Mouse (Mus musculus) CH12.LX (cell line): ENCODE measurements around the gene Cnn3. TPM values are rescaled to one million over a fixed set of nuclear protein-coding genes. Genes with fewer than 3 reads are reported as not detected.

Experiments used
- DNase-seq: peaks from one replicate; pipeline ENCODE4 v3.0.0-alpha.2; 2013; ENCODE audit errors: extremely low read depth
- H3K27ac ChIP-seq: 2 replicates; pipeline ENCODE4 v1.5.1; 2012; ENCODE audit warnings: low read depth, mild to moderate bottlenecking, control low read depth, moderate library complexity; ENCODE audit not compliant: insufficient read depth
- H3K27me3 ChIP-seq: replicated peaks from 2 replicates; pipeline ENCODE3; 2012; ENCODE audit warnings: inconsistent platforms
- H3K36me3 ChIP-seq, 2 experiments: replicated peaks in 1 of 2; 2 replicates each; pipeline versions ENCODE3 to v1.6.1; 2012; ENCODE audit warnings: inconsistent platforms in 1 of 2, low read length in 1 of 2, mild to moderate bottlenecking in 1 of 2, mixed read lengths in 1 of 2, moderate library complexity in 1 of 2; ENCODE audit not compliant: control insufficient read depth in 1 of 2, insufficient read depth in 1 of 2
- H3K4me1 ChIP-seq, 2 experiments: 2 replicates each; pipeline ENCODE4 v1.6.1; 2012; ENCODE audit warnings: inconsistent platforms in 1 of 2, moderate library complexity in 1 of 2; ENCODE audit not compliant: insufficient read depth in 2 of 2, control insufficient read depth in 1 of 2
- H3K4me2 ChIP-seq: 2 replicates; pipeline ENCODE4 v1.6.1; 2012; ENCODE audit warnings: low read depth, mild to moderate bottlenecking, control low read depth; ENCODE audit not compliant: poor library complexity, insufficient read depth, severe bottlenecking
- H3K4me3 ChIP-seq, 3 experiments: fragments of 150-350 bp in 1 of 3; sonication (generic) in 1 of 3; replicated peaks in 1 of 3; 2 replicates each; pipeline versions ENCODE3 to v1.5.1; 2011 to 2012; ENCODE audit warnings: low read depth in 2 of 3, low read length in 2 of 3, mild to moderate bottlenecking in 2 of 3, moderate library complexity in 2 of 3, control low read depth in 1 of 3, improper control_type of control experiment in 1 of 3, inconsistent platforms in 1 of 3, mixed read lengths in 1 of 3; ENCODE audit not compliant: poor library complexity in 1 of 3
- H3K79me2 ChIP-seq: replicated peaks from 2 replicates; pipeline ENCODE4 v1.6.1; 2012; ENCODE audit warnings: mild to moderate bottlenecking, moderate library complexity; ENCODE audit not compliant: control insufficient read depth, poor library complexity, insufficient read depth, severe bottlenecking; ENCODE audit errors: extremely low read depth
- H3K9ac ChIP-seq: 2 replicates; pipeline ENCODE4 v1.6.1; 2012; ENCODE audit warnings: low read depth, mild to moderate bottlenecking, control low read depth, moderate library complexity; ENCODE audit not compliant: insufficient read depth
- H3K9me3 ChIP-seq: replicated peaks from 2 replicates; pipeline ENCODE3; 2012; ENCODE audit warnings: low read length, inconsistent platforms, mixed read lengths
- BHLHE40 ChIP-seq: IDR thresholded peaks from 2 replicates; pipeline ENCODE4 v1.6.1; 2011; ENCODE audit warnings: mild to moderate bottlenecking, low read depth, low read length, improper control_type of control experiment
- CHD1 ChIP-seq: IDR thresholded peaks from 2 replicates; pipeline ENCODE4 v1.6.1; 2012; ENCODE audit warnings: low read depth, low read length, improper control_type of control experiment, inconsistent platforms
- ELF1 ChIP-seq: IDR thresholded peaks from 2 replicates; pipeline ENCODE4 v1.6.1; 2014; ENCODE audit warnings: low read depth, mild to moderate bottlenecking, inconsistent platforms, low read length, improper control_type of control experiment
- EP300 ChIP-seq: IDR thresholded peaks from 2 replicates; pipeline ENCODE4 v1.6.1; 2011; ENCODE audit warnings: low read length, improper control_type of control experiment
- ETS1 ChIP-seq: conservative IDR thresholded peaks from 2 replicates; pipeline ENCODE4 v1.6.1; 2012; ENCODE audit warnings: low read depth, mild to moderate bottlenecking, inconsistent platforms, low read length, improper control_type of control experiment, moderate library complexity
- GABPA ChIP-seq: IDR thresholded peaks from 2 replicates; pipeline ENCODE4 v1.6.1; 2012; ENCODE audit warnings: low read depth, low read length, improper control_type of control experiment, inconsistent platforms; ENCODE audit not compliant: insufficient replicate concordance
- HCFC1 ChIP-seq: IDR thresholded peaks from 2 replicates; pipeline ENCODE4 v1.6.1; 2012; ENCODE audit warnings: low read depth, mild to moderate bottlenecking, inconsistent platforms, low read length, improper control_type of control experiment
- IRF4 ChIP-seq: IDR thresholded peaks from 2 replicates; pipeline ENCODE4 v1.6.1; 2014; ENCODE audit warnings: low read depth, mild to moderate bottlenecking, inconsistent platforms, low read length, improper control_type of control experiment
- JUND ChIP-seq: conservative IDR thresholded peaks from 2 replicates; pipeline ENCODE4 v1.6.1; 2011; ENCODE audit warnings: low read depth, low read length, improper control_type of control experiment
- KAT2A ChIP-seq: IDR thresholded peaks from 2 replicates; pipeline ENCODE4 v1.6.1; 2012; ENCODE audit warnings: low read length, improper control_type of control experiment, inconsistent platforms; ENCODE audit not compliant: insufficient replicate concordance
- MAX ChIP-seq: IDR thresholded peaks from 2 replicates; pipeline ENCODE4 v1.6.1; 2011; ENCODE audit warnings: low read length, improper control_type of control experiment
- MAZ ChIP-seq: IDR thresholded peaks from 2 replicates; pipeline ENCODE4 v1.6.1; 2012; ENCODE audit warnings: low read depth, mild to moderate bottlenecking, inconsistent platforms, low read length, improper control_type of control experiment, moderate library complexity
- MXI1 ChIP-seq: IDR thresholded peaks from 2 replicates; pipeline ENCODE4 v1.6.1; 2011; ENCODE audit warnings: mild to moderate bottlenecking, low read depth, low read length, improper control_type of control experiment
- NELFE ChIP-seq: IDR thresholded peaks from 2 replicates; pipeline ENCODE4 v1.6.1; 2011; ENCODE audit warnings: low read depth, low read length, improper control_type of control experiment
- NRF1 ChIP-seq: IDR thresholded peaks from 2 replicates; pipeline ENCODE4 v1.6.1; 2014; ENCODE audit warnings: low read depth, mild to moderate bottlenecking, inconsistent platforms, low read length, improper control_type of control experiment, moderate library complexity
- POLR2A ChIP-seq: IDR thresholded peaks from 2 replicates; pipeline ENCODE4 v1.6.1; 2011; ENCODE audit warnings: low read depth, mild to moderate bottlenecking, improper control_type of control experiment, low read length
- RAD21 ChIP-seq: IDR thresholded peaks from 2 replicates; pipeline ENCODE4 v1.6.1; 2011; ENCODE audit warnings: low read depth, mild to moderate bottlenecking, low read length, improper control_type of control experiment, moderate library complexity
- RCOR1 ChIP-seq: conservative IDR thresholded peaks from 2 replicates; pipeline ENCODE4 v1.6.1; 2012; ENCODE audit warnings: low read depth, mild to moderate bottlenecking, inconsistent platforms, low read length, improper control_type of control experiment
- SMC3 ChIP-seq: IDR thresholded peaks from 2 replicates; pipeline ENCODE4 v1.6.1; 2011; ENCODE audit warnings: low read depth, low read length, improper control_type of control experiment
- TBP ChIP-seq: conservative IDR thresholded peaks from 2 replicates; pipeline ENCODE4 v1.6.1; 2011; ENCODE audit warnings: low read depth, low read length, improper control_type of control experiment
- TCF12 ChIP-seq: IDR thresholded peaks from 2 replicates; pipeline ENCODE4 v1.6.1; 2014; ENCODE audit warnings: low read depth, mild to moderate bottlenecking, inconsistent platforms, low read length, improper control_type of control experiment
- UBTF ChIP-seq: IDR thresholded peaks from 2 replicates; pipeline ENCODE4 v1.6.1; 2012; ENCODE audit warnings: low read depth, mild to moderate bottlenecking, inconsistent platforms, low read length, improper control_type of control experiment, moderate library complexity
- USF1 ChIP-seq: IDR thresholded peaks from 2 replicates; pipeline ENCODE4 v1.6.1; 2014; ENCODE audit warnings: low read depth, mild to moderate bottlenecking, inconsistent platforms, low read length, improper control_type of control experiment
- USF2 ChIP-seq: conservative IDR thresholded peaks from 2 replicates; pipeline ENCODE4 v1.6.1; 2011; ENCODE audit warnings: low read depth, low read length, improper control_type of control experiment
- ZC3H11A ChIP-seq: IDR thresholded peaks from 2 replicates; pipeline ENCODE4 v1.6.1; 2012; ENCODE audit warnings: low read depth, mild to moderate bottlenecking, inconsistent platforms, low read length, improper control_type of control experiment
- ZMIZ1 ChIP-seq: IDR thresholded peaks from 2 replicates; pipeline ENCODE4 v1.6.1; 2012; ENCODE audit warnings: low read depth, mild to moderate bottlenecking, inconsistent platforms, low read length, improper control_type of control experiment
- ZNF384 ChIP-seq: IDR thresholded peaks from 2 replicates; pipeline ENCODE4 v1.6.1; 2012; ENCODE audit warnings: low read depth, low read length, improper control_type of control experiment, inconsistent platforms
- dilution Hi-C: fragments of 300-500 bp; cut with MboI; formaldehyde crosslinking; loops from 2 replicates; pipeline ENCODE4 v1.14.3; 2020; ENCODE audit warnings: low sequenced_read_pairs; ENCODE audit not compliant: extremely low pct_unique_long_range_greater_than_20kb, extremely low pct_ligation_motif_present
- in situ Hi-C: fragments of 300-500 bp; cut with MboI; formaldehyde crosslinking; loops from 3 replicates; pipeline ENCODE4 v1.14.3; 2019; ENCODE audit warnings: low sequenced_read_pairs, low pct_ligation_motif_present, low pct_unique_long_range_greater_than_20kb, mixed read lengths
- polyA plus RNA-seq: library from polyadenylated mRNA; unstranded; fragments of >175 nt; gene quantifications from 2 replicates; pipeline ENCODE4 v1.2.1, GENCODE M21; 2012; ENCODE audit warnings: low read depth; ENCODE audit not compliant: insufficient read length
- total RNA-seq, 2 experiments: library from RNA; depleted of rRNA; stranded (reverse); fragments of 300-350 nt in 1 of 2; fragments of >200 nt in 1 of 2; gene quantifications; 2 replicates each; pipeline ENCODE4 v1.2.3; 2012 to 2014

Gene Cnn3
- total and polyA plus RNA-seq, 3 experiments, result 12.5 to 58.5 (median 46.4) TPM

DNA sequence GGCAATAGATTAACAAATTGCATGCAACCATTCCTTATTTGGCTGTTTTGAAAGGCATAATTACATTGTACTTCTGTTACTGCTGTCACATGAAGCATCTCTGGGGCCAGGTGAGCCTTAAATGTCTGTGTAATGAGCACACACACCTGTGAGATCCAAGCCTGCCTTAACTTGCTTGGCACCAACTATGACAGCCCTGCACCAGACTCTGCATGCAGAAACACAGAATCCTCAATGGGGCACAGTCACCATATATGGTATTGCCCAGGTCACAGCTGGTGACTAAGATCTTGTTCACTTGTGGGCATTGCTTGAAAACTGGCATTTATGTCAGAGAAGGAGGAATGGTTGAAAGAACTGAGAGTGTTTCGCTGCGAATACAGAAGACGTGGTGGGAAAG is 36.5 kb downstream of the Cnn3 start:
- Histone ChIP-seq H3K79me2 (no peaks in the 10 kb centered on the region), H3K27ac (no peak overlapping the region), H3K4me3 (no peak overlapping the region), H3K9ac (no peak overlapping the region), H3K9me3 (no peaks in the 10 kb centered on the region), H3K4me2 (no peak overlapping the region), H3K4me1 (peaks cover 0 to 7% of the 10 kb centered on the region in 2 experiments; a peak in 1 of 4 replicates), H3K36me3 (peaks cover 0 to 10% of the 10 kb centered on the region in 2 experiments), H3K27me3 (no peaks in the 10 kb centered on the region)
- TF ChIP-seq ZC3H11A, result no peak
- no peak for TF ChIP-seq USF2
- no peak for TF ChIP-seq UBTF
- TF ChIP-seq ELF1, result no peak
- TF ChIP-seq NELFE, result no peak
- no peak for TF ChIP-seq POLR2A
- no peak for TF ChIP-seq GABPA
- no peak for TF ChIP-seq MXI1
- TF ChIP-seq ZNF384, result no peak
- TF ChIP-seq ETS1, result no peak
- in situ Hi-C loops, result no loop called here
- DNase-seq, result no peak
- dilution Hi-C loops, result no loop called here

DNA sequence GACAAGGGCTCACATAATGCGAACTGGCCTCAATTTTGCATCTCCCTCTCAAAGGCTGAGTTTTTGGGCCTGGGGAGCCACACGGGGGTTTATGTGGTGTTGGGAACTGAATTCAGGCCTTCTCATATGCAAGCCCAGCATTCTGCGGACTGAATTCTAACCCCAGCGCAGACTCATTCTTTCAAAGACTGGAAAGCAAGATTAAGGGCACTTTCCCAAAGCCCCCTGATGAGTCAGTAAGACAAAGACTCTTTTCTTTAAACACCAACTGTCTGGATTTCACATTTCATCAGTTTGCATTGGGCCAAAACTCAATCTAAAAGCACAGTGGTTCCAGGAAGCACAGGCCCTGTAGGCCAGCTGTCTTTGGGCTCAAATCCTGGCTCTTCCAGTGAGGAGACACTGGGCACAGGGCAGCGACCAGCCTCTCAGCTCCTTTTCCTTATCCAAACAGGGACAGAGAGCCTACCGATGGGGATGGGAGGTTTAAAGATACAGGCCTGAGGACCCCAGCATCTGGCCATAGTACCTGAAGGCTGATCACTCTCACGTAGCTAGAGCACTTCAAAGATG is 38.5 kb downstream of the Cnn3 start:
- Histone ChIP-seq H3K4me2 (no peak overlapping the region), H3K79me2 (no peaks in the 10 kb centered on the region), H3K4me1 (peaks cover 0 to 7% of the 10 kb centered on the region in 2 experiments; a peak in 1 of 4 replicates), H3K27ac (no peak overlapping the region), H3K9ac (no peak overlapping the region), H3K9me3 (no peaks in the 10 kb centered on the region), H3K36me3 (peaks cover 0 to 3% of the 10 kb centered on the region in 2 experiments), H3K27me3 (no peaks in the 10 kb centered on the region), H3K4me3 (no peak overlapping the region)
- no peak for TF ChIP-seq RAD21
- TF ChIP-seq HCFC1, result no peak
- DNase-seq, result no peak
- in situ Hi-C loops (no loop called here), dilution Hi-C loops (no loop called here)

GRCm38 (mm10) chr3:121465795-121466194 is 39.5 kb downstream of the Cnn3 start:
- no peak overlapping the region for H3K27ac ChIP-seq
- no peaks in the 10 kb centered on the region for H3K9me3 ChIP-seq
- no peak overlapping the region for H3K4me2 ChIP-seq
- peaks cover 0 to 3% of the 10 kb centered on the region in 2 experiments; a peak in 1 of 4 replicates for H3K4me1 ChIP-seq
- no peaks in the 10 kb centered on the region for H3K79me2 ChIP-seq
- in situ Hi-C loops, result no loop called here
- H3K36me3 ChIP-seq, result no peaks in the 10 kb centered on the region
- H3K27me3 ChIP-seq, result no peaks in the 10 kb centered on the region
- DNase-seq, result no peak
- no peak overlapping the region for H3K9ac ChIP-seq
- H3K4me3 ChIP-seq, result no peak overlapping the region
- dilution Hi-C loops, result no loop called here
- TF ChIP-seq MAZ (no peak), TBP (no peak), MAX (no peak), IRF4 (no peak), RCOR1 (no peak), CHD1 (no peak), USF2 (no peak), EP300 (no peak), TCF12 (no peak), BHLHE40 (no peak), KAT2A (no peak), HCFC1 (no peak), SMC3 (no peak), ZMIZ1 (no peak), NRF1 (no peak), JUND (no peak), USF1 (no peak)
